Mouse (Mus musculus) C2C12 (cell line): ENCODE results near the gene Usp3. TPM values are rescaled to one million over a fixed set of nuclear protein-coding genes. Genes with fewer than 3 reads are reported as not detected.

Experiments
- H3K27me3 ChIP-seq: one replicate; pipeline ENCODE4 v1.6.1; 2011; ENCODE audit not compliant: control insufficient read depth, insufficient read depth, insufficient read length
- H3K36me3 ChIP-seq: one replicate; pipeline ENCODE4 v1.6.1; 2011; ENCODE audit not compliant: control insufficient read depth, insufficient read depth
- H3K4me3 ChIP-seq: one replicate; pipeline ENCODE4 v1.5.1; 2011; ENCODE audit warnings: mild to moderate bottlenecking, control low read depth; ENCODE audit not compliant: poor library complexity, insufficient read depth, severe bottlenecking
- H3K79me2 ChIP-seq: one replicate; pipeline ENCODE4 v1.6.1; 2011; ENCODE audit not compliant: control insufficient read depth, insufficient read depth
- H3K79me3 ChIP-seq: one replicate; pipeline ENCODE4 v1.6.1; 2011; ENCODE audit warnings: low read depth, control low read depth
- H3ac ChIP-seq: one replicate; pipeline ENCODE3; 2011; ENCODE audit warnings: low read depth; ENCODE audit not compliant: control insufficient read depth, insufficient read length
- CEBPB ChIP-seq: IDR thresholded peaks from one replicate; pipeline ENCODE4 v1.6.1; 2011; ENCODE audit warnings: low read depth, mild to moderate bottlenecking, control low read depth, moderate library complexity
- CTCF ChIP-seq: IDR thresholded peaks from one replicate; pipeline ENCODE4 v1.5.1; 2011; ENCODE audit not compliant: control insufficient read depth, insufficient read depth, insufficient read length
- FOSL1 ChIP-seq: IDR thresholded peaks from one replicate; pipeline ENCODE4 v1.8.0; 2011; ENCODE audit warnings: mild to moderate bottlenecking, low read length; ENCODE audit not compliant: poor library complexity, insufficient read depth, severe bottlenecking
- MAX ChIP-seq: IDR thresholded peaks from one replicate; pipeline ENCODE4 v1.6.1; 2011; ENCODE audit warnings: mild to moderate bottlenecking, control low read depth
- MYOD1 ChIP-seq: IDR thresholded peaks from one replicate; pipeline ENCODE4 v1.6.1; 2011; ENCODE audit warnings: low read depth; ENCODE audit not compliant: control insufficient read depth, insufficient read length
- MYOG ChIP-seq: IDR thresholded peaks from one replicate; pipeline ENCODE4 v1.6.1; 2011; ENCODE audit not compliant: control insufficient read depth, insufficient read length; ENCODE audit errors: extremely low read depth
- USF1 ChIP-seq: IDR thresholded peaks from one replicate; pipeline ENCODE4 v1.6.1; 2011; ENCODE audit warnings: low read depth, mild to moderate bottlenecking, control low read depth, moderate library complexity
- polyA plus RNA-seq: library from polyadenylated mRNA; unstranded; fragments of >200 nt; fragmentation: generic; extraction: Trizol; gene quantifications from one replicate; pipeline ENCODE4 v1.2.1, GENCODE M21; 2012; ENCODE audit warnings: missing spikeins

Usp3 gene
- polyA plus RNA-seq, 1 experiment: 12.1 TPM

DNA sequence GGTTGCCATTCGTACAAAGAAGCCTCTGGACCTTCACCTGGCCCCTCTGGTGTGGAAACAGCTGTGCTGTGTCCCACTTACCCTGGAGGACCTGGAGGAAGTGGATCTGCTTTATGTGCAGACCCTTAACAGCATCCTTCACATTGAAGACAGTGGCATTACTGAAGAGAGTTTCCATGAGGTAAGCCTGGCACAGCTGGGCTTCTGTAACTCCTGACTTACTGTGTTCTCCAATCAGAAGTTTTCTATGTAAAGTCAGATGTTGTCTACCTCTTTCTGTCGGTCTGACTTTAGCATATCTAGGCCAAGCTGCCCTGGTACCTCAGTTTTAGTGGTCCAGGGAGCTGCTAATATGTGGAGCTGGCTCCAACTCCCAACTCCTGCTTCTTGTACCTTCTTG lies 91.7 kb downstream of the Usp3 start:
- no peak for TF ChIP-seq CTCF
- TF ChIP-seq MYOD1: no peak
- TF ChIP-seq MYOG: no peak
- TF ChIP-seq FOSL1: no peak
- TF ChIP-seq MAX: no peak
- no peak for TF ChIP-seq USF1
- no peak for TF ChIP-seq CEBPB
- Histone ChIP-seq H3K79me2 (no peaks in the 10 kb centered on the region), H3ac (no peak overlapping the region), H3K36me3 (peaks cover 31% of the 10 kb centered on the region), H3K4me3 (no peak overlapping the region), H3K27me3 (no peaks in the 10 kb centered on the region), H3K79me3 (no peaks in the 10 kb centered on the region)

DNA sequence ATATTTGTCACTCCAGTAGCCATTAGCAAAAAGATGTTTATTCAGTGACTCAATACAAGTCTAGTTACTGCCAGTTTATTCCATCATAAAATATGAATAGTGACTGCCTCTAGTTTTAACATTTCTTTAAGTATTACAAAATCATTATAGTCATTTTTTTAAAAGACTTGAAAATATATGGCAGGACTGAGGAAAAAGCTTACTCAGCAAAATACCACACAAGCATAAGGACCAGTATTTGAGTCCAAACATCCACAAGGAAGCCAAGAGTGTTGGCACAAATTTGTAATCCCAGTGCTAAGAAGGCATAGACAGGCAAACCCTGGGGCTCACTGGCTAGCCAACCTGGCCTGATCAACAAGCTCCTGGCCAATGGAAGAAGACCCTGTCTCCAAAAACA lies 99.0 kb downstream of the Usp3 start:
- Histone ChIP-seq H3K79me3 (no peaks in the 10 kb centered on the region), H3K79me2 (no peaks in the 10 kb centered on the region), H3K27me3 (no peaks in the 10 kb centered on the region), H3K4me3 (no peak overlapping the region), H3ac (no peak overlapping the region), H3K36me3 (peaks cover 37% of the 10 kb centered on the region)
- no peak for TF ChIP-seq USF1
- TF ChIP-seq MYOD1: no peak
- no peak for TF ChIP-seq CEBPB
- TF ChIP-seq MYOG: no peak

DNA sequence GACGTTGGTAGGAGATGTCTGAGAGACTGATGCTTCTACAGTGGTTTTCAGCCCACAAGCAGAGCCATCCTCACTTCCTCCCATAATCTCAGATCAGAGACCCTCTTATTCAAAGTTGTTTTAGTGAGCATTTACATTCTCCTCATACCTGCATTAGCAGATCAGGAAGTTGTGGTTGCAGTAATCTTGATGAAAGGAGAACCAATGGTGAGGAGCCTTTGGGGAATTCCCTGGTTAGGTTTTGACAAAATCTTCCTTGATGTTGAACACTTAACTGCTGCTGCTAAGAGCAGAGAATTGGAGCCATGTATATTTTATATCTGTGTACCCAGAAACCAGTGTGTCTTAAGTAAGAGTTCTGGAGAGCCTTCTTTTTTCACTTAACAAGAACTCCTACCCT lies 100.6 kb downstream of the Usp3 start:
- no peak for TF ChIP-seq MAX
- TF ChIP-seq FOSL1: no peak
- no peak for TF ChIP-seq CEBPB
- TF ChIP-seq USF1: no peak
- TF ChIP-seq MYOD1: no peak
- no peak for TF ChIP-seq CTCF
- no peak for TF ChIP-seq MYOG
- Histone ChIP-seq H3K27me3 (no peaks in the 10 kb centered on the region), H3ac (no peak overlapping the region), H3K79me2 (no peaks in the 10 kb centered on the region), H3K79me3 (no peaks in the 10 kb centered on the region), H3K36me3 (peaks cover 34% of the 10 kb centered on the region), H3K4me3 (no peak overlapping the region)

DNA sequence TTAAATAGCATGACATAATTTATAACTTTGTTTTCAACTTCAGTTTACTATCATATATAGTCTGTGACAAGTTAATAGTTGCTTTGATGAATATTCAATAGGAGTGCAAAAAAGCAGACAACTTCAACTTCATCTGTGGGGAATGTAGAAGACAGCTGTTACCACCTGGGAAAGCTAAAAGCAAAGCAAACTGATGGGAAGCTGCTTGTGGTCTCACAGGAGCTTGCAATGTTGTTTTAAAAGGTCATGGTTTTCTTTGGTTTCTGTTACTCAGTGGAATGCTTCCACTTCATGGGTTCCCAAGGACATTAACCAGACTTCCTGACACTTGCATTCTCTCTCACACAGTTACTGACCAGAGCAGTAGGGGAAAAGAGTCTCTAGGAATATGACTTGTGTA lies 104.2 kb downstream of the Usp3 start:
- Histone ChIP-seq H3K79me3 (no peaks in the 10 kb centered on the region), H3ac (no peak overlapping the region), H3K27me3 (no peaks in the 10 kb centered on the region), H3K4me3 (no peak overlapping the region), H3K36me3 (peaks cover 39% of the 10 kb centered on the region), H3K79me2 (no peaks in the 10 kb centered on the region)
- no peak for TF ChIP-seq MYOG
- TF ChIP-seq CTCF: no peak
- no peak for TF ChIP-seq CEBPB

DNA sequence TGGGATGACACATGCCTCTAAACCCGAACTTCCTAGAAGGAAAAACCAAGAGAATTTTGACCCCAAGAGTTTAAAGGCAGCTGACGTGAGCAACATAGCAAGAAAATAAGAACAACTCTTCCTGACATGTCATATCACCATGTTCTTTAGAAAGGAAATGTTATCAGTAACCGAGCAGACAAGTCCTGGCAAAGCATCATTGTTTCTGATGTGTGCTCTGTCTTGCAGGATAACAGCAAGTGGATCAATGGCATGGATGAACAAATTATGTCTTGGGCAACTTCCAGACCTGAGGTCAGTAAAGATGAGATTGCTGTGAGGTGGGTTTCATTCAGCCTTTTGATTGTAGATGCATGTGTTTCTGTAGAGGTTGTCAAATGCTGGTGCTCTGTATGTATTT lies 109.5 kb downstream of the Usp3 start:
- Histone ChIP-seq H3K79me2 (no peaks in the 10 kb centered on the region), H3K36me3 (peaks cover 34% of the 10 kb centered on the region)
- no peak for TF ChIP-seq USF1
- no peak for TF ChIP-seq CTCF
- TF ChIP-seq FOSL1: no peak
- TF ChIP-seq MYOG: no peak

DNA sequence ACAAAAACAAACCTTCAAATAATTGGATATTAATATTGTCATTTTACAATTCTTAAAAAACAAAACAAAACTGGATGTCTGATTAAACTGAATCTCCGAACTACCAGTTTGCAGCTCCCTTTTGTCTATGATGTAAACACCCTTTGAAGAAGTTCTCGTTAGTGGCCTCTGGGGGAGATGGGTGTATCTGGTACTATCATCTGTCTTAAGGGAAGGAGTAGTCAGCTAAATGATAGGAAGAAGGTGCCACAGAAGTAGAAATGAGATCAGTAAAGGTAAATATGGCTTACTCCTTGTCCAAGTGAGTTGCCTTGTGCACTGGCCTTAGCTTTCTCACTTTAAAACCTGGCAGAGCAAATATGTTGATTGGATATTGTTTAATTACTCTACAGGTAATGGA lies 115.2 kb downstream of the Usp3 start:
- no peak overlapping the region for H3K4me3 ChIP-seq
- peaks cover 51% of the 10 kb centered on the region for H3K36me3 ChIP-seq
- H3K27me3 ChIP-seq: no peaks in the 10 kb centered on the region
- H3ac ChIP-seq: no peak overlapping the region
- no peaks in the 10 kb centered on the region for H3K79me2 ChIP-seq
- no peaks in the 10 kb centered on the region for H3K79me3 ChIP-seq
- no peak for TF ChIP-seq CEBPB
- TF ChIP-seq MYOG: no peak
- no peak for TF ChIP-seq MYOD1
- no peak for TF ChIP-seq CTCF
- TF ChIP-seq MAX: no peak
- no peak for TF ChIP-seq FOSL1
- no peak for TF ChIP-seq USF1

More for the DNA sequence above, 109.5 kb downstream of the Usp3 start:
- Histone ChIP-seq H3K79me3 (no peaks in the 10 kb centered on the region), H3ac (no peak overlapping the region), H3K27me3 (no peaks in the 10 kb centered on the region), H3K4me3 (no peak overlapping the region)
